Comparison of ENCODE assay signal across 8 mouse cellular contexts in the genomic region with DNA sequence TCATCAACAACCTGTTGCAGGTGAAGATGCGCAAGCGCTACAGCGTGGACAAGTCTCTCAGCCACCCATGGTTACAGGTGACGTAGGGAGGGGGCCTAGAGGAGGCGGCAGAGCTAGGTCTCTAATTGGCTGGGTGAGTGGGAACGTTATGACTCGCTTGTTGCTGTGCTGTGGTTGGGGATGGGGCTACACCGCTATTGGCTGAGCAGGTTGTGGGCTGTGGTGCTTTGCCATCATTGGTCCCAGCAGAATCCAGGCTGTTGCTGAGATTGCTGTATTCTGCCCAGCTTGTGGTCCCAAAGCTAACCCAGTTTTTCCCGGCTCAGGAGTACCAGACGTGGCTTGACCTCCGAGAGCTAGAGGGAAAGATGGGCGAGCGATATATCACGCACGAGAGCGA. TPM values are rescaled to one million over a fixed set of nuclear protein-coding genes. Genes with fewer than 3 reads are reported as not detected.
DNase-seq lines count a peak whose midpoint lies in the region; ATAC-seq lines count a peak whose summit lies in the region.

No protein-coding gene starts in this region.

- DNase-seq in heart, adult 9 months (ENCODE audit: low spot score in 2 of 2), result no peak
- DNase-seq in cerebellum, adult 18-20 months, result peak; percentile 85 to 98
- peak; percentile 87 for DNase-seq in forelimb bud, embryonic 11.5 days (ENCODE audit: low read depth, low spot score)
- peak; percentile 94 for DNase-seq in left cerebral cortex, adult 11 months (ENCODE audit: low spot score)
- peak; percentile 93 for DNase-seq in midbrain, embryonic 14.5 days
- no peak for DNase-seq in ovary, postnatal 36 days (ENCODE audit: low spot score)

- H3K9ac ChIP-seq in heart, embryonic 13.5 days, result no peak overlapping the region
- H3K9ac ChIP-seq in midbrain, embryonic 14.5 days (replicated peaks; ENCODE audit: low read length), result peak overlapping the region; percentile 53; the same call in 1 of the 2 replicates

- peaks cover 74% of the 10 kb centered on the region for H3K36me3 ChIP-seq in heart, embryonic 13.5 days
- H3K36me3 ChIP-seq in midbrain, embryonic 14.5 days (ENCODE audit: control insufficient read depth, insufficient read depth, low read length), result peaks cover 15% of the 10 kb centered on the region

- H3K4me1 ChIP-seq in heart, embryonic 13.5 days, result peaks cover 2% of the 10 kb centered on the region; the same call in 1 of the 2 replicates
- H3K4me1 ChIP-seq in midbrain, embryonic 14.5 days (ENCODE audit: control insufficient read depth, insufficient read depth, low read length), result no peaks in the 10 kb centered on the region

- H3K27ac ChIP-seq in heart, embryonic 13.5 days (replicated peaks), result no peak overlapping the region
- peak overlapping the region; percentile 81 for H3K27ac ChIP-seq in midbrain, embryonic 14.5 days (replicated peaks; ENCODE audit: low read depth, low read length)

- peak overlapping the region; percentile 21 for H3K4me3 ChIP-seq in heart, embryonic 13.5 days
- peak overlapping the region; percentile 31 for H3K4me3 ChIP-seq in midbrain, embryonic 14.5 days (replicated peaks; ENCODE audit: low read depth, low read length)

- H3K27me3 ChIP-seq in heart, embryonic 13.5 days (replicated peaks), result no peaks in the 10 kb centered on the region
- no peaks in the 10 kb centered on the region for H3K27me3 ChIP-seq in midbrain, embryonic 14.5 days (ENCODE audit: control insufficient read depth, insufficient read depth, low read length)

- peak; percentile 62; the same call in 1 of the 2 replicates for ATAC-seq in heart, embryonic 13.5 days (ENCODE audit: extremely low read depth, insufficient number of reproducible peaks, low FRiP score, low TSS enrichment)
- peak; percentile 95 for ATAC-seq in midbrain, embryonic 14.5 days (ENCODE audit: low FRiP score, low TSS enrichment)
- ATAC-seq in activated CD4-positive, CD25-positive, alpha-beta regulatory T cell, adult 4 months, result no peak

- 40% methylated on average over 16 of the region's 16 CpGs for whole genome bisulfite sequencing in heart, embryonic 13.5 days
- WGBS in midbrain, embryonic 14.5 days, result 12% methylated on average over 16 of the region's 16 CpGs

- H3K9me3 ChIP-seq in heart, embryonic 13.5 days, result no peaks in the 10 kb centered on the region
- no peaks in the 10 kb centered on the region for H3K9me3 ChIP-seq in midbrain, embryonic 14.5 days (ENCODE audit: control insufficient read depth, low read length)

- peak overlapping the region; percentile 42 for H3K4me2 ChIP-seq in heart, embryonic 13.5 days
- H3K4me2 ChIP-seq in midbrain, embryonic 14.5 days (ENCODE audit: low read length), result peak overlapping the region; percentile 54

RNA-seq across cellular contexts. Expression of a gene that starts 5.6 kb away (rescaled TPM):
- 4.6 and 4.7 TPM in 2 replicates for polyA plus RNA-seq in heart, embryonic 13.5 days (2015; fragmentation: Nextera tagmentation; extraction: Ambion mirVana)
- polyA plus RNA-seq in midbrain, embryonic 14.5 days (2014; fragmentation: Nextera tagmentation; extraction: Ambion mirVana), result 4.9 and 6.2 TPM in 2 replicates
- not detected for polyA plus RNA-seq in activated CD4-positive, CD25-positive, alpha-beta regulatory T cell, adult 4 months (2017; shearing (Covaris generic))

RNA-seq across cellular contexts. Expression of a gene that starts 22.1 kb away (rescaled TPM):
- polyA plus RNA-seq in heart, embryonic 13.5 days (2015; fragmentation: Nextera tagmentation; extraction: Ambion mirVana), result 4.5 and 4.9 TPM in 2 replicates
- polyA plus RNA-seq in midbrain, embryonic 14.5 days (2014; fragmentation: Nextera tagmentation; extraction: Ambion mirVana), result 11.7 and 17.2 TPM in 2 replicates
- not detected for polyA plus RNA-seq in activated CD4-positive, CD25-positive, alpha-beta regulatory T cell, adult 4 months (2017; shearing (Covaris generic))

RNA-seq across cellular contexts. Expression of a gene that starts 26.8 kb away (rescaled TPM):
- 9.6 and 11.1 TPM in 2 replicates for polyA plus RNA-seq in heart, embryonic 13.5 days (2015; fragmentation: Nextera tagmentation; extraction: Ambion mirVana)
- 4.4 and 5.7 TPM in 2 replicates for polyA plus RNA-seq in midbrain, embryonic 14.5 days (2014; fragmentation: Nextera tagmentation; extraction: Ambion mirVana)
- polyA plus RNA-seq in activated CD4-positive, CD25-positive, alpha-beta regulatory T cell, adult 4 months (2017; shearing (Covaris generic)), result 10 to 100 TPM; 45.7 to 47.6 TPM

RNA-seq across cellular contexts. Expression of a gene that starts 36.8 kb away (rescaled TPM):
- 0.32 and 0.59 TPM in 2 replicates for polyA plus RNA-seq in heart, embryonic 13.5 days (2015; fragmentation: Nextera tagmentation; extraction: Ambion mirVana)
- polyA plus RNA-seq in midbrain, embryonic 14.5 days (2014; fragmentation: Nextera tagmentation; extraction: Ambion mirVana), result 0.16 and 0.30 TPM in 2 replicates
- polyA plus RNA-seq in activated CD4-positive, CD25-positive, alpha-beta regulatory T cell, adult 4 months (2017; shearing (Covaris generic)), result 10 to 100 TPM; 11.8 to 13.2 TPM

RNA-seq across cellular contexts. Expression of a gene that starts 53.0 kb away (rescaled TPM):
- 31.9 and 33.3 TPM in 2 replicates for polyA plus RNA-seq in heart, embryonic 13.5 days (2015; fragmentation: Nextera tagmentation; extraction: Ambion mirVana)
- 38.5 and 48.7 TPM in 2 replicates for polyA plus RNA-seq in midbrain, embryonic 14.5 days (2014; fragmentation: Nextera tagmentation; extraction: Ambion mirVana)
- 1 to 10 TPM; 6.5 to 7.5 TPM for polyA plus RNA-seq in activated CD4-positive, CD25-positive, alpha-beta regulatory T cell, adult 4 months (2017; shearing (Covaris generic))

Comparison
In these comparisons a context has a peak if more than half of its experiments do, and no peak if none do; other contexts are left out.
1. DNase-seq: peak in cerebellum, adult 18-20 months (2 of 2), forelimb bud, embryonic 11.5 days (single experiment), left cerebral cortex, adult 11 months (single experiment) and midbrain, embryonic 14.5 days (single experiment); none in heart, adult 9 months (0 of 2) and ovary, postnatal 36 days (single experiment).